Mouse (Mus musculus): Measurements from ENCODE around the gene Gm6525. TPM values are rescaled to one million over a fixed set of nuclear protein-coding genes. Genes with fewer than 3 reads are reported as not detected.

The Gm6525 gene
- polyA plus RNA-seq, 1 experiment from 2014 or later: 0.63 TPM

GRCm38 (mm10) chr3:84199516-84199915 is 25.6 kb downstream of the Gm6525 start:
- Histone ChIP-seq H3K9ac (ENCODE audit: low read length) (no peak overlapping the region), H3K36me3 (ENCODE audit: control insufficient read depth, insufficient read depth, low read length) (no peaks in the 10 kb centered on the region), H3K4me2 (ENCODE audit: low read depth, severe bottlenecking) (no peak overlapping the region), H3K27me3 (ENCODE audit: control insufficient read depth, insufficient read depth, low read length) (no peaks in the 10 kb centered on the region), H3K27ac (replicated peaks; ENCODE audit: low read depth, low read length) (no peak overlapping the region), H3K9me3 (ENCODE audit: control insufficient read depth, low read length) (no peaks in the 10 kb centered on the region), H3K4me3 (ENCODE audit: low read depth, low read length) (no peak overlapping the region), H3K4me1 (ENCODE audit: control insufficient read depth, insufficient read depth, low read length) (no peaks in the 10 kb centered on the region)
- DNase-seq (ENCODE audit: low spot score) (no peak), ATAC-seq (ENCODE audit: insufficient number of reproducible peaks, low FRiP score, low TSS enrichment, low read depth) (no peak)
- 95% methylated on average over 9 of the region's 9 CpGs for WGBS

- Histone ChIP-seq H3K27ac (replicated peaks; ENCODE audit: low read depth, low read length) (no peak overlapping the region), H3K4me3 (ENCODE audit: low read depth, low read length) (no peak overlapping the region), H3K27me3 (ENCODE audit: control insufficient read depth, insufficient read depth, low read length) (no peaks in the 10 kb centered on the region), H3K9me3 (ENCODE audit: control insufficient read depth, low read length) (no peaks in the 10 kb centered on the region), H3K4me1 (ENCODE audit: control insufficient read depth, insufficient read depth, low read length) (no peaks in the 10 kb centered on the region), H3K36me3 (ENCODE audit: control insufficient read depth, insufficient read depth, low read length) (no peaks in the 10 kb centered on the region), H3K4me2 (ENCODE audit: low read depth, severe bottlenecking) (no peak overlapping the region), H3K9ac (ENCODE audit: low read length) (no peak overlapping the region)
- no peak for ATAC-seq (ENCODE audit: insufficient number of reproducible peaks, low FRiP score, low TSS enrichment, low read depth)
- DNase-seq (ENCODE audit: low spot score): no peak
- WGBS: 76% methylated on average over 13 of the region's 13 CpGs
Observed at GRCm38 (mm10) chr3:84200559-84201420, 26.9 kb downstream of the Gm6525 start.

- WGBS: 81% methylated on average over 5 of the region's 5 CpGs
Observed at GRCm38 (mm10) chr3:84204640-84205039, 30.7 kb downstream of the Gm6525 start.

GRCm38 (mm10) chr3:84205650-84206049 is 31.7 kb downstream of the Gm6525 start:
- Histone ChIP-seq H3K27ac (replicated peaks; ENCODE audit: low read depth, low read length) (no peak overlapping the region), H3K36me3 (ENCODE audit: control insufficient read depth, insufficient read depth, low read length) (no peaks in the 10 kb centered on the region), H3K27me3 (ENCODE audit: control insufficient read depth, insufficient read depth, low read length) (no peaks in the 10 kb centered on the region), H3K9me3 (ENCODE audit: control insufficient read depth, low read length) (no peaks in the 10 kb centered on the region), H3K9ac (ENCODE audit: low read length) (no peak overlapping the region), H3K4me3 (ENCODE audit: low read depth, low read length) (no peak overlapping the region), H3K4me2 (ENCODE audit: low read depth, severe bottlenecking) (no peak overlapping the region), H3K4me1 (ENCODE audit: control insufficient read depth, insufficient read depth, low read length) (no peaks in the 10 kb centered on the region)
- DNase-seq (ENCODE audit: low spot score): no peak
- WGBS: 80% methylated on average over 6 of the region's 6 CpGs
- no peak for ATAC-seq (ENCODE audit: insufficient number of reproducible peaks, low FRiP score, low TSS enrichment, low read depth)

More at GRCm38 (mm10) chr3:84204640-84205039, 30.7 kb downstream of the Gm6525 start:
- no peaks in the 10 kb centered on the region for H3K4me1 ChIP-seq (ENCODE audit: control insufficient read depth, insufficient read depth, low read length)
- H3K4me2 ChIP-seq (ENCODE audit: low read depth, severe bottlenecking): no peak overlapping the region
- H3K9ac ChIP-seq (ENCODE audit: low read length): no peak overlapping the region
- ATAC-seq (ENCODE audit: insufficient number of reproducible peaks, low FRiP score, low TSS enrichment, low read depth): no peak
- H3K27ac ChIP-seq (replicated peaks; ENCODE audit: low read depth, low read length): no peak overlapping the region
- H3K36me3 ChIP-seq (ENCODE audit: control insufficient read depth, insufficient read depth, low read length): no peaks in the 10 kb centered on the region
- no peaks in the 10 kb centered on the region for H3K9me3 ChIP-seq (ENCODE audit: control insufficient read depth, low read length)
- no peak overlapping the region for H3K4me3 ChIP-seq (ENCODE audit: low read depth, low read length)
- no peaks in the 10 kb centered on the region for H3K27me3 ChIP-seq (ENCODE audit: control insufficient read depth, insufficient read depth, low read length)
- no peak for DNase-seq (ENCODE audit: low spot score)

- H3K27me3 ChIP-seq (ENCODE audit: control insufficient read depth, insufficient read depth, low read length): no peaks in the 10 kb centered on the region
- WGBS: 89% methylated on average over 3 of the region's 3 CpGs
- ATAC-seq (ENCODE audit: insufficient number of reproducible peaks, low FRiP score, low TSS enrichment, low read depth): no peak
- H3K4me1 ChIP-seq (ENCODE audit: control insufficient read depth, insufficient read depth, low read length): no peaks in the 10 kb centered on the region
- no peak overlapping the region for H3K4me3 ChIP-seq (ENCODE audit: low read depth, low read length)
- H3K9ac ChIP-seq (ENCODE audit: low read length): no peak overlapping the region
- DNase-seq (ENCODE audit: low spot score): no peak
- no peaks in the 10 kb centered on the region for H3K9me3 ChIP-seq (ENCODE audit: control insufficient read depth, low read length)
- H3K36me3 ChIP-seq (ENCODE audit: control insufficient read depth, insufficient read depth, low read length): no peaks in the 10 kb centered on the region
- H3K4me2 ChIP-seq (ENCODE audit: low read depth, severe bottlenecking): no peak overlapping the region
- no peak overlapping the region for H3K27ac ChIP-seq (replicated peaks; ENCODE audit: low read depth, low read length)
Observed at GRCm38 (mm10) chr3:84206106-84206505, 32.2 kb downstream of the Gm6525 start.

GRCm38 (mm10) chr3:84207366-84207765 is 33.5 kb downstream of the Gm6525 start:
- Histone ChIP-seq H3K4me3 (ENCODE audit: low read depth, low read length) (no peak overlapping the region), H3K4me1 (ENCODE audit: control insufficient read depth, insufficient read depth, low read length) (no peaks in the 10 kb centered on the region), H3K27ac (replicated peaks; ENCODE audit: low read depth, low read length) (no peak overlapping the region), H3K36me3 (ENCODE audit: control insufficient read depth, insufficient read depth, low read length) (no peaks in the 10 kb centered on the region), H3K9ac (ENCODE audit: low read length) (no peak overlapping the region), H3K9me3 (ENCODE audit: control insufficient read depth, low read length) (no peaks in the 10 kb centered on the region), H3K4me2 (ENCODE audit: low read depth, severe bottlenecking) (no peak overlapping the region), H3K27me3 (ENCODE audit: control insufficient read depth, insufficient read depth, low read length) (no peaks in the 10 kb centered on the region)
- 59% methylated on average over 2 of the region's 2 CpGs for WGBS
- ATAC-seq (ENCODE audit: insufficient number of reproducible peaks, low FRiP score, low TSS enrichment, low read depth) (no peak), DNase-seq (ENCODE audit: low spot score) (no peak)

GRCm38 (mm10) chr3:84208475-84208874 is 34.6 kb downstream of the Gm6525 start:
- Histone ChIP-seq H3K4me2 (ENCODE audit: low read depth, severe bottlenecking) (no peak overlapping the region), H3K9me3 (ENCODE audit: control insufficient read depth, low read length) (no peaks in the 10 kb centered on the region), H3K36me3 (ENCODE audit: control insufficient read depth, insufficient read depth, low read length) (no peaks in the 10 kb centered on the region), H3K27ac (replicated peaks; ENCODE audit: low read depth, low read length) (no peak overlapping the region), H3K27me3 (ENCODE audit: control insufficient read depth, insufficient read depth, low read length) (no peaks in the 10 kb centered on the region), H3K9ac (ENCODE audit: low read length) (no peak overlapping the region), H3K4me3 (ENCODE audit: low read depth, low read length) (no peak overlapping the region), H3K4me1 (ENCODE audit: control insufficient read depth, insufficient read depth, low read length) (no peaks in the 10 kb centered on the region)
- no peak for DNase-seq (ENCODE audit: low spot score)
- ATAC-seq (ENCODE audit: insufficient number of reproducible peaks, low FRiP score, low TSS enrichment, low read depth): no peak
- 93% methylated on average over 7 of the region's 7 CpGs for WGBS

- H3K27ac ChIP-seq (replicated peaks; ENCODE audit: low read depth, low read length): no peak overlapping the region
- no peak overlapping the region for H3K9ac ChIP-seq (ENCODE audit: low read length)
- DNase-seq (ENCODE audit: low spot score) (no peak), ATAC-seq (ENCODE audit: insufficient number of reproducible peaks, low FRiP score, low TSS enrichment, low read depth) (no peak)
- H3K36me3 ChIP-seq (ENCODE audit: control insufficient read depth, insufficient read depth, low read length): no peaks in the 10 kb centered on the region
- H3K9me3 ChIP-seq (ENCODE audit: control insufficient read depth, low read length): no peaks in the 10 kb centered on the region
- H3K4me2 ChIP-seq (ENCODE audit: low read depth, severe bottlenecking): no peak overlapping the region
- no peak overlapping the region for H3K4me3 ChIP-seq (ENCODE audit: low read depth, low read length)
- no peaks in the 10 kb centered on the region for H3K4me1 ChIP-seq (ENCODE audit: control insufficient read depth, insufficient read depth, low read length)
- 91% methylated on average over 7 of the region's 7 CpGs for WGBS
- no peaks in the 10 kb centered on the region for H3K27me3 ChIP-seq (ENCODE audit: control insufficient read depth, insufficient read depth, low read length)
Observed at GRCm38 (mm10) chr3:84208917-84209513, 35.1 kb downstream of the Gm6525 start.
